In genomic region chr9:97036656-97037055, GRCm38 (mm10) we compare ENCODE assay signal across 28 mouse cellular contexts. TPM values are rescaled to one million over a fixed set of nuclear protein-coding genes. Genes with fewer than 3 reads are reported as not detected.
DNase-seq lines count a peak whose midpoint lies in the region; ATAC-seq and TF ChIP-seq lines count a peak whose summit lies in the region.
"Had no signal": no experiment of that assay in that cellular context is flagged by ENCODE, and none has a peak within 500 bp of the region (broad histone marks: within the 10 kb centered on the region; RNA-seq: fewer than 3 reads in every experiment).

No protein-coding gene starts in this region.

- no peaks in the 10 kb centered on the region for H3K9me3 ChIP-seq in midbrain, postnatal 0 days (ENCODE audit: low read length)
- H3K9me3 ChIP-seq in midbrain, embryonic 13.5 days: no peaks in the 10 kb centered on the region
- no peaks in the 10 kb centered on the region for H3K9me3 ChIP-seq in forebrain, postnatal 0 days (ENCODE audit: low read length)
- H3K9me3 ChIP-seq: forebrain, embryonic 15.5 days; heart, embryonic 10.5 days; heart, embryonic 15.5 days; hindbrain, embryonic 12.5 days; limb, embryonic 15.5 days; liver, embryonic 13.5 days; midbrain, embryonic 12.5 days had no signal

- no peak overlapping the region for H3K4me3 ChIP-seq in midbrain, postnatal 0 days (ENCODE audit: low read depth, low read length)
- no peak overlapping the region for H3K4me3 ChIP-seq in midbrain, embryonic 13.5 days (replicated peaks)
- H3K4me3 ChIP-seq in forebrain, postnatal 0 days (ENCODE audit: low read depth, low read length): no peak overlapping the region
- H3K4me3 ChIP-seq: forebrain, embryonic 15.5 days; heart, embryonic 10.5 days; heart, embryonic 15.5 days; hindbrain, embryonic 12.5 days; limb, embryonic 15.5 days; liver, embryonic 13.5 days; megakaryocyte, embryonic 14.5 days; midbrain, embryonic 12.5 days had no signal

- peak; percentile 34 for DNase-seq in gastrocnemius, postnatal 25 days
- no peak for DNase-seq in gastrocnemius, postnatal 36 days
- DNase-seq in kidney, adult 9 months: peak; percentile 64
- DNase-seq in kidney, adult 18-20 months: no peak
- peak; percentile 40 for DNase-seq in midbrain, postnatal 0 days (ENCODE audit: low spot score)
- no peak for DNase-seq in forebrain, postnatal 0 days
- DNase-seq: adrenal gland, postnatal 25 days; B cell, adult 2 months; cerebellum, adult 2 months; cerebellum, postnatal 25 days; heart, adult 11 months; liver, embryonic 13.5 days; lung, adult 18-20 months; lung, postnatal 4 days; thymus, adult 2 months; thymus, postnatal 4 days had no signal

- H3K4me1 ChIP-seq in midbrain, postnatal 0 days (ENCODE audit: insufficient read depth, low read length): no peaks in the 10 kb centered on the region
- 0 out of 2 replicates have a peak, but pooled peaks cover 5% of the 10 kb centered on the region for H3K4me1 ChIP-seq in midbrain, embryonic 13.5 days (replicated peaks)
- H3K4me1 ChIP-seq in forebrain, postnatal 0 days (ENCODE audit: insufficient read depth): no peaks in the 10 kb centered on the region
- H3K4me1 ChIP-seq: forebrain, embryonic 15.5 days; heart, embryonic 10.5 days; heart, embryonic 15.5 days; hindbrain, embryonic 12.5 days; liver, embryonic 13.5 days; megakaryocyte, embryonic 14.5 days had no signal

- TF ChIP-seq CTCF in midbrain, postnatal 0 days (IDR thresholded peaks at IDR 0.05): no peak
- no peak for TF ChIP-seq CTCF in forebrain, postnatal 0 days (IDR thresholded peaks at IDR 0.05; ENCODE audit: low read depth)

- H3K27me3 ChIP-seq in midbrain, postnatal 0 days (ENCODE audit: insufficient read depth, low read length): no peaks in the 10 kb centered on the region
- H3K27me3 ChIP-seq in midbrain, embryonic 13.5 days: no peaks in the 10 kb centered on the region
- H3K27me3 ChIP-seq in forebrain, postnatal 0 days (ENCODE audit: insufficient read depth, low read length): no peaks in the 10 kb centered on the region
- H3K27me3 ChIP-seq: forebrain, embryonic 15.5 days; heart, embryonic 15.5 days; hindbrain, embryonic 12.5 days; limb, embryonic 15.5 days; liver, embryonic 13.5 days; midbrain, embryonic 12.5 days had no signal

- H3K36me3 ChIP-seq in midbrain, postnatal 0 days (ENCODE audit: insufficient read depth, low read length): no peaks in the 10 kb centered on the region
- H3K36me3 ChIP-seq in midbrain, embryonic 13.5 days: no peaks in the 10 kb centered on the region
- no peaks in the 10 kb centered on the region for H3K36me3 ChIP-seq in forebrain, postnatal 0 days (ENCODE audit: insufficient read depth)
- H3K36me3 ChIP-seq: forebrain, embryonic 15.5 days; heart, embryonic 10.5 days; heart, embryonic 15.5 days; hindbrain, embryonic 12.5 days; limb, embryonic 15.5 days; liver, embryonic 13.5 days; midbrain, embryonic 12.5 days had no signal

- H3K9ac ChIP-seq in midbrain, postnatal 0 days (replicated peaks; ENCODE audit: low read length, poor library complexity, severe bottlenecking): no peak overlapping the region
- H3K9ac ChIP-seq in midbrain, embryonic 13.5 days (replicated peaks): no peak overlapping the region
- H3K9ac ChIP-seq in forebrain, postnatal 0 days: no peak overlapping the region
- H3K9ac ChIP-seq: forebrain, embryonic 15.5 days; heart, embryonic 15.5 days; hindbrain, embryonic 12.5 days; limb, embryonic 15.5 days; liver, embryonic 13.5 days; midbrain, embryonic 12.5 days had no signal

- ATAC-seq in midbrain, postnatal 0 days (ENCODE audit: low FRiP score): no peak
- no peak for ATAC-seq in midbrain, embryonic 13.5 days
- no peak for ATAC-seq in forebrain, postnatal 0 days
- ATAC-seq: activated CD4-positive, CD25-positive, alpha-beta regulatory T cell, adult 4 months; forebrain, embryonic 15.5 days; intestine, embryonic 16.5 days; lung, postnatal 0 days had no signal

- H3K4me2 ChIP-seq in midbrain, postnatal 0 days (ENCODE audit: low read depth, low read length, poor library complexity, severe bottlenecking): no peak overlapping the region
- H3K4me2 ChIP-seq in midbrain, embryonic 13.5 days (replicated peaks): no peak overlapping the region
- H3K4me2 ChIP-seq in forebrain, postnatal 0 days (ENCODE audit: low read depth): no peak overlapping the region
- H3K4me2 ChIP-seq: forebrain, embryonic 15.5 days; heart, embryonic 15.5 days; hindbrain, embryonic 12.5 days; limb, embryonic 15.5 days; liver, embryonic 13.5 days; midbrain, embryonic 12.5 days had no signal

- WGBS in midbrain, postnatal 0 days: 73% methylated on average over 7 of the region's 7 CpGs
- WGBS in midbrain, embryonic 13.5 days: 87% methylated on average over 7 of the region's 7 CpGs
- WGBS in forebrain, postnatal 0 days: 51% methylated on average over 7 of the region's 7 CpGs

- intact Hi-C loops in gastrocnemius, postnatal 36 days (cut with DNase I): no loop called here

- no peak overlapping the region for H3K27ac ChIP-seq in midbrain, postnatal 0 days (ENCODE audit: low read depth, low read length)
- no peak overlapping the region for H3K27ac ChIP-seq in midbrain, embryonic 13.5 days
- no peak overlapping the region for H3K27ac ChIP-seq in forebrain, postnatal 0 days (ENCODE audit: low read depth, low read length)
- H3K27ac ChIP-seq: forebrain, embryonic 15.5 days; heart, embryonic 10.5 days; heart, embryonic 15.5 days; hindbrain, embryonic 12.5 days; limb, embryonic 15.5 days; liver, embryonic 13.5 days; midbrain, embryonic 12.5 days had no signal

RNA-seq across cellular contexts. Expression of gene Spsb4, which starts 18.0 kb away (rescaled TPM):
- total RNA-seq in gastrocnemius, postnatal 25 days (2021): 1 to 10 TPM; 2.9 to 4.1 TPM
- 1 to 10 TPM; 1.4 to 4.1 TPM for total RNA-seq in gastrocnemius, postnatal 36 days (2021)
- 37.7 and 38.9 TPM in 2 replicates for total RNA-seq in midbrain, postnatal 0 days (2014; rRNA removed)
- polyA plus RNA-seq in midbrain, postnatal 0 days (2015; fragmentation: Nextera tagmentation; extraction: Ambion mirVana): 21.2 and 24.1 TPM in 2 replicates
- polyA plus RNA-seq in midbrain, embryonic 13.5 days (2015; fragmentation: Nextera tagmentation; extraction: Ambion mirVana): 64.2 and 64.9 TPM in 2 replicates
- 22.7 and 28.3 TPM in 2 replicates for total RNA-seq in forebrain, postnatal 0 days (2014; rRNA removed)
- polyA plus RNA-seq in forebrain, postnatal 0 days (2015; fragmentation: Nextera tagmentation; extraction: Ambion mirVana): 14.8 and 16.0 TPM in 2 replicates
- total RNA-seq: monocyte, adult 5-6 weeks had no signal

Comparison
In these comparisons a context has a peak if more than half of its experiments do, and no peak if none do; other contexts are left out.
1. DNase-seq: peak in gastrocnemius, postnatal 25 days (single experiment), kidney, adult 9 months (single experiment) and midbrain, postnatal 0 days (single experiment); none in gastrocnemius, postnatal 36 days (0 of 2), kidney, adult 18-20 months (single experiment) and forebrain, postnatal 0 days (single experiment).